Mouse (Mus musculus) left cerebral cortex, adult 9 months (tissue): ENCODE measurements around the gene Btbd35f17.
"Not testable (repeated sequence)": the region's sequence is repeated elsewhere in the genome, so short reads cannot be mapped to it uniquely, and the experiment has no call there.

Experiments used
- DNase-seq, 2 experiments: peaks; one replicate each; pipeline ENCODE4 v3.0.0; 2022; ENCODE audit warnings: low spot score in 2 of 2

Btbd35f17 gene

DNA sequence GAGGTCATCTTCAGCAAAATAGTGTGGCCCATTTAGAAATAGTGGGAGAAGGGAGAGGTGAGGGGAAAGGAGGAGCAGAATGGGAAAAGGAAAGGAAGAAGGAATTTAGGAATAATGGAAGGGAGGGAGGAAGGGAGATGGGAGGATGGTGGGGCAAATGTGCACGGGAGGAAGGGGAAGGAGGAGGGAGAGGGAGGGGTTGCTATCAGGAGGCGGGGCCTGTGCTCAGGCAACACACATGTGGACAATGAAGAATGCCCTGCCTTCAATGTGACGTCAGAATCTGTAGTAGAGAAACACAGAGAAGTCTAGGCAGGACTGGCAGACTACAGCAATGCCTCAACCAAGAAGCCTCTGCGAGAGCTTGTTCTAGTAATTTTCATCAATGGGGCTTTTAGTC is at the start of gene Btbd35f17:
Gene Btbd35f17 (plus strand): TSS at position 301 of the 400 bp plus-strand sequence.
- DNase-seq: not testable (repeated sequence)
